Mouse (Mus musculus): Measurements from ENCODE around the gene Prdm11. TPM values are rescaled to one million over a fixed set of nuclear protein-coding genes. Genes with fewer than 3 reads are reported as not detected.

Prdm11 gene
- polyA plus RNA-seq, 1 experiment from 2014 or later: 1.8 TPM

DNA sequence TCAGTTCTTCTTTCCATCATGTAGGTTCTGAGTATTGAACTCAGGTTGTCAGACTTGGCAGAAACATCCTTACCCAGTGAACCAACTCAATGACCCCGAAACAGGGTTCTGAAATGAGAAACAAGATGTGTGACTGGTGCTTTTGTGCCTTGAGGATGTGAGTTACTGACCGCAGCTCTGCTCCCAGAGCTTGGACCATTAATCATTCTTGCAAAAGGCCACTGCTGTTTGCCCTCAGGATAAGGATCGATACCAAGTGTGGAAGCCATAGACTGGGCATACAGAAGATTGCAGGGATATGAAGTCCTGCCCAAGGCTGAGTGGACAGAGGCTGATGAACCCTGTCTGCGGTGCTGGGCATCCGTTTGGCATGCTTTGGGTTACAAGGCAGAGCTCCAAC, 107.9 kb downstream of the Prdm11 start:
- H3K9me3 ChIP-seq: no peaks in the 10 kb centered on the region
- no peak overlapping the region for H3K4me2 ChIP-seq (replicated peaks)
- no peak overlapping the region for H3K4me3 ChIP-seq (replicated peaks)
- H3K36me3 ChIP-seq: peaks cover 5% of the 10 kb centered on the region; the same call in 1 of the 2 replicates
- peaks cover 26% of the 10 kb centered on the region for H3K4me1 ChIP-seq (replicated peaks)
- H3K27me3 ChIP-seq: no peaks in the 10 kb centered on the region
- no peak overlapping the region for H3K27ac ChIP-seq
- 91% methylated on average over 5 of the region's 5 CpGs for WGBS
- no peak overlapping the region for H3K9ac ChIP-seq (replicated peaks)
- no peak for ATAC-seq

DNA sequence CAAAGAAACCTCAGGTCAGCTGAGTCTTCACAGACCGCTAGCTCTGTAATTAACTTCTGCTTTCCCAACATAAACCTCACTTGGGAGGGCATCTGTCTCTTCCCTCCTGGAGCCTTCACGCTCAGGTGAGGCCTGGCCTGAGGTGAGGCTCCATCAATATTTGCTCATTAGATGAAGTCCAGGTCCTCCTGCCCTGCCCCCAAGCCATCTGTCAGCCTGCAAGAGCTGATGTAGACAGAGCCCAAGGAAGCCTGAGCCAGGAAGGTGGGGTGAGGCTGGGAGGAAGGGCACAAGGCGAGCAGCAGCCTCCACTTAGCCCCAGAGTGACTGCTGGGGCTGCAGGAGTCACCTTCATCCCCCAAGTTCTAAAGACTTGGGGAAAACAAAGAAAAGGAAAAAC, 110.5 kb downstream of the Prdm11 start:
- 53% methylated on average over 3 of the region's 3 CpGs for WGBS
- Histone ChIP-seq H3K4me2 (replicated peaks) (no peak overlapping the region), H3K27me3 (no peaks in the 10 kb centered on the region), H3K9ac (replicated peaks) (no peak overlapping the region), H3K9me3 (no peaks in the 10 kb centered on the region), H3K4me3 (replicated peaks) (no peak overlapping the region), H3K4me1 (replicated peaks) (peaks cover 21% of the 10 kb centered on the region), H3K36me3 (no peaks in the 10 kb centered on the region), H3K27ac (0 out of 2 replicates have a peak overlapping the region, but pooled peaks have one; percentile 19)
- ATAC-seq: no peak

DNA sequence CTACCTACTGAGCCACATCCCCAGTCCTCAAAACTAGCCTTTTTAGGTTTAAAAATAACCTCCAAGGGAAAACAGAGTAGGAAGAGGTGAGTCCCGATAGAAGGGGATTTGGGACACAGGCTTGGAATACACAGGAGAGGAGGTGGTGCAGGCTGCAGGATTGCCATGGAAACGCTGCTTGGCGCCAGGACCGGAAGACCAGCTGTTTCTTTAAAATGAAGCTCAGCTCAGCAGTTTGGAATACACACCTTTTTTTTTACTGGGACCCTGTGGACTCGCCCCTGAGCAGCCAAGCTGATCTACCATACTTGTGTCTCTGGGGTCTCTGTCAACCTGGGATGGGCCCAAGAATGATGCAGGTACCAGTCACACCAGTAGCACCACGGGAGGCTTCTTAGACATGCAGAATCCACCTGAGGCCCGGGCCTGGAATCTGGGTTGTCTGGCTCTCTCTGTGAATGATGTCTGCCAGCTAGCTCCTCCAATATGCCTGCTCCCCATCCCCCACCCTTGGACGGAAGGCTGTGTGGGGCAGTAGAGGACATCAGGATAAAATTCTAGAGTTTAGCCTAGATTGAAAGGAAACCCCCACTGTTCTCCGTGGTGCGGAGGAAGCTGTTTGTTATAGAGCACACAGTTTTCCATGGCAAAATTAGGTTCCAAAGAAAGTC, 111.5 kb downstream of the Prdm11 start:
- H3K9me3 ChIP-seq: no peaks in the 10 kb centered on the region
- 15% methylated on average over 10 of the region's 10 CpGs for WGBS
- peak overlapping the region; percentile 67 for H3K27ac ChIP-seq
- no peak overlapping the region for H3K4me3 ChIP-seq (replicated peaks)
- ATAC-seq: peak; percentile 49; the same call in 1 of the 2 replicates
- no peak overlapping the region for H3K9ac ChIP-seq (replicated peaks)
- no peak overlapping the region for H3K4me2 ChIP-seq (replicated peaks)
- H3K36me3 ChIP-seq: no peaks in the 10 kb centered on the region
- H3K4me1 ChIP-seq (replicated peaks): peaks cover 21% of the 10 kb centered on the region
- no peaks in the 10 kb centered on the region for H3K27me3 ChIP-seq

DNA sequence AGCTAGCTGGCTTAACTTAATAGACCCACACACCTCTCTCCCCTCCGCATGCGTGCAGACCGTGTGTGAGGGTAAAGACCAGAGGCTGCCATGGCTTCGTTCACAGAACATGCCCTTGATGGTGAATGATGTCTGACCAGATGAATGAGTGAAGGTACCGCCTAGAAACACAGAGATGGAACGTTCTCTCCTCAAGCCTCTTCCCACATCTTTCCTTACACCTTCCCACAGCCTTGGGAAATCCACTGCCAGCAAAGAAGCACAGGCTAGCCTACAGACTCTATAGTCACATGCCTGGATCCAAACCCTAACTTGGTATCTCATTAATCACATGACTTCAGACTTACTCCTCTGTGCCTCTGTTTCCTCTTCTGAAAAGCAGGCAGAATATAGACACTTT, 112.6 kb downstream of the Prdm11 start:
- Histone ChIP-seq H3K9ac (replicated peaks) (no peak overlapping the region), H3K4me3 (replicated peaks) (no peak overlapping the region), H3K36me3 (no peaks in the 10 kb centered on the region), H3K9me3 (no peaks in the 10 kb centered on the region), H3K4me2 (replicated peaks) (no peak overlapping the region), H3K27me3 (no peaks in the 10 kb centered on the region), H3K4me1 (replicated peaks) (peaks cover 21% of the 10 kb centered on the region), H3K27ac (no peak overlapping the region)
- WGBS: 88% methylated on average over 6 of the region's 6 CpGs
- no peak for ATAC-seq

DNA sequence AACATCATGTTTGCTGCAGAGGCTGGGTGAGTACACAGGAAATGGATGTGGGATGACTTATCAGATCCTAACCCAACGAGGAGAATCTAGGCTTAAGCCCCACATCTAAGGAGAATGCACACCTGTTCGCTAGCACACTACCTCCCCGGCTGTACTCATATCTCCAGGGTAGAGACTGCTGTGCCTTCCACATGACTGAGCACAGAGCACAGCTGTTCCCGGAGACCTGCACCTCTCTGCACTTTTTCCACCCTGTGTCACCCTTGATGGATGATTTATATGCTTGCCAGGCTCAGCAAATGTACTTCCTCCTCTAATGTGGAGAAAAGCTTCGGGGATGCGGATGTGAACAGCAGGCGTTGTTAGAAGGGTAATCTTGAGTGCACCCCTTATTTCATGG, 114.9 kb downstream of the Prdm11 start:
- H3K4me1 ChIP-seq (replicated peaks): peaks cover 21% of the 10 kb centered on the region
- H3K27me3 ChIP-seq: no peaks in the 10 kb centered on the region
- no peaks in the 10 kb centered on the region for H3K9me3 ChIP-seq
- H3K4me2 ChIP-seq (replicated peaks): no peak overlapping the region
- no peak overlapping the region for H3K9ac ChIP-seq (replicated peaks)
- ATAC-seq: no peak
- no peaks in the 10 kb centered on the region for H3K36me3 ChIP-seq
- 87% methylated on average over 7 of the region's 7 CpGs for WGBS
- no peak overlapping the region for H3K4me3 ChIP-seq (replicated peaks)
- no peak overlapping the region for H3K27ac ChIP-seq

DNA sequence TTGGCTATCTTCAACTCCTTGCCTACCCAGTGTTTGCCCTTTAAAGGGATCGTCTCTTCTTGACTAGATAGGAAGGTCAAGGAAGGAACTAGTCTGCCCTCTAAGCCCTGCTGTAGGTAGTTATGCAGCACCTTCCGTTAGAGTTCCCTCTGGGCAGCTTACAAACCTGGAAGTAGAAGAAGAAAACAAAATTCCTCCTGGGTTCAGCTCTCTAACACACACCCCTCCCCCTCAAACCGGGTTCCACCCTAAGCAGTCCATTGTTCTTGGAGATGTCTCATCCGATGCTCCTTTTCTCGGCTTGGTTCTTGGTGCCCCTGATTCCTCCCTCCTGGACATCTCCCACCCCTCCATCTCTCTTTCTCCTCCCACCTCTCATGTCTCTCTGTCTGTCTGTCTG, 116.3 kb downstream of the Prdm11 start:
- 76% methylated on average over 5 of the region's 5 CpGs for WGBS
- H3K9ac ChIP-seq (replicated peaks): no peak overlapping the region
- ATAC-seq: no peak
- H3K4me1 ChIP-seq (replicated peaks): peaks cover 14% of the 10 kb centered on the region
- H3K36me3 ChIP-seq: no peaks in the 10 kb centered on the region
- no peak overlapping the region for H3K27ac ChIP-seq
- H3K9me3 ChIP-seq: no peaks in the 10 kb centered on the region
- no peak overlapping the region for H3K4me3 ChIP-seq (replicated peaks)
- no peak overlapping the region for H3K4me2 ChIP-seq (replicated peaks)
- H3K27me3 ChIP-seq: no peaks in the 10 kb centered on the region

DNA sequence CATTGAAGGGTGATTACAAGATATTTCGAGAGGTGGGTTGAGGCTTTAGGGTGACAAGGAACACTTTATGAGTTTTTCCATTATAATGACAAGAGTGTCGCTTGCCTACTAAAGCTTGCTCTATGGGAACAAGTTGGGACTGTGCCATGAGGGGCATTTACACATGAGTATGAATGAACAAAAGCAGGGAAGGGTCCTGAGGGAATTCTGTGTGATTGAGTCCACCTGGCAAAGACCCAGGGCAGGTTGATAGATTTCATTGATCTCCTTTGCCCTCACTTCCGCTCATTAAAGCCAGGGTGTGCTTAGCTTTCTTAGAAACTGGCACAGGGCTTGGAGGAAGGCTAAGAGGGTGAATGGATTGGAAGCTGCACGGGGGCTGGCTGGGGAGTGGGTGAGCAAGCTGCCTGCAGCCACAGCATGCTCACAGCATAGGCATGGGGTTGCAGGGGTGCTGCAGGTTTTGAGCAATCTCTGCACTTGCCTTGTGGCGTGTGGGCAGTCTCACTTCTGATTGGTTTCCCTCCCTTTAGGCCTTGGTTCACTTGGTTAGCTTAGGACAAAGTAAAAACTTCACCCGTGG, 121.2 kb downstream of the Prdm11 start:
- H3K27ac ChIP-seq: no peak overlapping the region
- no peaks in the 10 kb centered on the region for H3K9me3 ChIP-seq
- WGBS: 69% methylated on average over 6 of the region's 6 CpGs
- H3K27me3 ChIP-seq: no peaks in the 10 kb centered on the region
- peaks cover 28% of the 10 kb centered on the region for H3K4me1 ChIP-seq (replicated peaks)
- H3K36me3 ChIP-seq: no peaks in the 10 kb centered on the region
- no peak for ATAC-seq
- no peak overlapping the region for H3K9ac ChIP-seq (replicated peaks)
- no peak overlapping the region for H3K4me3 ChIP-seq (replicated peaks)
- H3K4me2 ChIP-seq (replicated peaks): no peak overlapping the region

DNA sequence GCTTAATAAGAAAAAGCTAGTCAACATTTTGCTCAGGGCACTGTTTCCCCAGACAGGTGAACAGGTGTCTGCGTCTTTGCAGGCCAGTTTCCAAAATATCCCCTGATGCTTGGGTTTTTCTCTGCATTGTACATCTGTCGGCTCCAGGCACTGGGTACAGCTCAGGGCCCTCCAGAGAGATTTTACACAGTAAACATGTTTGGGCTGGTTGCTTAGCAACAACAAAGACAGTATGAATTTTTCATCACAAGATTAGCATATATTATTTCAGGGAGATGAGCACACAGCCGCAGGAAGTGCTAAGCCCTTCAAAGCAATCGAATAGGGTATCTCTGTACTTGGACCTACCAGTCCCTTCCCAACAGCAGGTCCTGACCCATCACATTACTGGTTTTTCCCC, 125.3 kb downstream of the Prdm11 start:
- 0 out of 2 replicates have a peak overlapping the region, but pooled peaks have one; percentile 1 for H3K4me2 ChIP-seq (replicated peaks)
- 27% methylated on average over 4 of the region's 4 CpGs for WGBS
- H3K4me1 ChIP-seq (replicated peaks): peaks cover 64% of the 10 kb centered on the region
- ATAC-seq: peak; percentile 86
- no peak overlapping the region for H3K4me3 ChIP-seq (replicated peaks)
- no peaks in the 10 kb centered on the region for H3K36me3 ChIP-seq
- H3K27me3 ChIP-seq: no peaks in the 10 kb centered on the region; the same call in 1 of the 2 replicates
- H3K9me3 ChIP-seq: no peaks in the 10 kb centered on the region
- H3K27ac ChIP-seq: peak overlapping the region; percentile 52
- no peak overlapping the region for H3K9ac ChIP-seq (replicated peaks)

DNA sequence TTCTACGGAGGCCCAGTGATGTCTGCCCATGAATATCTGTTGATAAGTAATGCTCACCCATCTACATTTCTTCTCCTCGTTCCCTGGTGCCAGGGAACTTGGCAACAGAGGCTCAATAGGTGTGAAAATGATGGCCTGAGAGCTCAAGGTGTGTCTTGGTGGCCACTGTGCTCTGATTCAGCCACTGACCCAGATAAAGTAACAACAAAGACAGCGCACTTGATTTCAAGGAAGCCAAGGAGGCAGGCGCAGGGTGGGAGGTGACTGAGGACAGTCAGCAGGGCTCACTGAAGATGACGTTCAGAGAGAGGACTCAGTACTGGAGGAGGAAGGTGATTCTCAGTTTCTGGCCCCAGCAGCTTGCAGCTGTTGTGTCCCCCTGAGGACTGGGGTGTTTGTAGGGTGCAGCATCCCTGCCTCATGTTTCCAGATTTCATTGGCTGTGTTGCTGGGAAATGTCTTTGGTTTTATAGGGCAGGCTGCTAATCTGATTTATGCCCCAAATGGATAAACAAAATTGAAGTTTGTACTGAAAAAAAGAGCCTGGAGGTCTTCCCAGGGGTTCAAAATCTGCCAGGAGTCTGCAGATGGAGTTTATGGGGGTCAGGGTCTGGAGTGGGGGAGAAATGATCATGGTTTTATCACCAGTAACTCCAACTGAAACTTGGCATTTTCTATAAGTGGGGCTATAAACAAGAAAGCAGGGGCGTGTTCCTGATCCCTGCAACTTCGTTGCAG, 128.4 kb downstream of the Prdm11 start:
- H3K27ac ChIP-seq: 0 out of 2 replicates have a peak overlapping the region, but pooled peaks have one; percentile 22

DNA sequence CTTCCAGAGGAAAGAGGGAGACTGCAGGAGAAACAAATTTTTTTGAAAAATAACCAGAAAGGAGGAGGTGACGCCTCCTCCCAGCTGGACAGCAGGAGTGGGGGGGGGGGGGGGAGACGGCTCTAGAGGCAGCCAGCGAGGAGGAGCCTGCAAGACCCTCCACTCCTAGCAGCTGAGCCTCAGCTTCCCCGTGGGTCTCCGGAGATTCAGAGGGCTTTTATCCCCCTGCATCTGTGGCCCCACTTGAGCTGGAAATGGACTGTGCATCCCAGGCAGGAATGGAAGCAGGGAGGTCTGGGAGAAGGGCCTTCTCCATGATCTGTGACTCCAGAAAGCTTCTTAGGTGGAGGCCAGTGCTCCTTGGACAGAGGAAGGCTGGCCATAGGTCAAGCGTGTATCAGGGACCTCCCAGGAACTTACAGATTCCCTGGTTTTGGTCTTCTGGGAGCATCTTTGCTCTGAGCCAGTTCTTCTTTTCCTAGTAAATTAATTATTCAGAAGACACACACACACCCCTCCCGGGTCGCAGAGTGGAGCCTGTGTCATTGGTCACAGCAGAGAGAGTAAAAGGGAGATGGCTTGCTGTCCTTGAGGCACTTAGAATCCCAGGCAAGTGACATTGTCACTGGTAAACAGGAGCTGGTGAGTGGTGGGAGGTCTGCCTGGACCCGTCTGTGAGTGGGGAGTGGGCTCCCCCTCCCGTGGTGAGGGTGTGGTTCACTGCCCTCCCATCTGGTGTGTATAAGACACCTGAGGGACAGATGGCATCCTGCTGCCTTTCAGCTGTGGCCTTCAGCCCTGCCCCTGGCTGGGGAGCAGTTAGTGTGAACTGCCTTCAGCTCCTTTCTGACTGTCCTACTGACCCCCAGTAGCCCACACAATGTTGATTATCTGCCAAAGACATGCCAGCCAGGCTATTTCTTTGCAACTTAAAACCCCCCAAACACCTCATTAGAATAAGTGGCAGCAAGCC, 130.0 kb downstream of the Prdm11 start:
- peak overlapping the region; percentile 83 for H3K4me2 ChIP-seq (replicated peaks)
- H3K9me3 ChIP-seq: no peaks in the 10 kb centered on the region
- WGBS: 9% methylated on average over 8 of the region's 10 CpGs
- peak; percentile 5 for ATAC-seq
- peak overlapping the region; percentile 84 for H3K27ac ChIP-seq
- H3K4me3 ChIP-seq (replicated peaks): peak overlapping the region; percentile 54
- H3K27me3 ChIP-seq: peaks cover 5% of the 10 kb centered on the region; the same call in 1 of the 2 replicates
- H3K9ac ChIP-seq (replicated peaks): peak overlapping the region; percentile 77
- peaks cover 86% of the 10 kb centered on the region for H3K4me1 ChIP-seq (replicated peaks)
- no peaks in the 10 kb centered on the region for H3K36me3 ChIP-seq

More for the DNA sequence above, 128.4 kb downstream of the Prdm11 start:
- H3K9ac ChIP-seq (replicated peaks): peak overlapping the region; percentile 46; the same call in 1 of the 2 replicates
- peak overlapping the region; percentile 42 for H3K4me2 ChIP-seq (replicated peaks)
- WGBS: 58% methylated on average over 7 of the region's 7 CpGs
- no peaks in the 10 kb centered on the region for H3K36me3 ChIP-seq
- no peaks in the 10 kb centered on the region for H3K9me3 ChIP-seq
- peak overlapping the region; percentile 17 for H3K4me3 ChIP-seq (replicated peaks)
- H3K4me1 ChIP-seq (replicated peaks): peaks cover 88% of the 10 kb centered on the region
- peaks cover 5% of the 10 kb centered on the region; the same call in 1 of the 2 replicates for H3K27me3 ChIP-seq
- ATAC-seq: no peak

Data from midbrain, embryonic 13.5 days (tissue).